Mouse (Mus musculus) liver, embryonic 14.5 days (tissue): ENCODE results near the gene Rbm19.

ENCODE experiments used
- CTCF ChIP-seq: IDR thresholded peaks from 2 replicates; pipeline ENCODE4 v1.5.1; 2016; ENCODE audit warnings: antibody characterized with exemption, low read depth, control low read depth
- EP300 ChIP-seq: IDR thresholded peaks from 2 replicates; pipeline ENCODE4 v1.6.1; 2016; ENCODE audit warnings: antibody characterized with exemption, low read depth

- peak; percentile 89 for TF ChIP-seq CTCF
- TF ChIP-seq EP300, result no peak
Observed at GRCm38 (mm10) chr5:120094602-120095001, 21.7 kb upstream of the Rbm19 start.
